Mouse (Mus musculus): ENCODE measurements around the gene Pld4.

DNA sequence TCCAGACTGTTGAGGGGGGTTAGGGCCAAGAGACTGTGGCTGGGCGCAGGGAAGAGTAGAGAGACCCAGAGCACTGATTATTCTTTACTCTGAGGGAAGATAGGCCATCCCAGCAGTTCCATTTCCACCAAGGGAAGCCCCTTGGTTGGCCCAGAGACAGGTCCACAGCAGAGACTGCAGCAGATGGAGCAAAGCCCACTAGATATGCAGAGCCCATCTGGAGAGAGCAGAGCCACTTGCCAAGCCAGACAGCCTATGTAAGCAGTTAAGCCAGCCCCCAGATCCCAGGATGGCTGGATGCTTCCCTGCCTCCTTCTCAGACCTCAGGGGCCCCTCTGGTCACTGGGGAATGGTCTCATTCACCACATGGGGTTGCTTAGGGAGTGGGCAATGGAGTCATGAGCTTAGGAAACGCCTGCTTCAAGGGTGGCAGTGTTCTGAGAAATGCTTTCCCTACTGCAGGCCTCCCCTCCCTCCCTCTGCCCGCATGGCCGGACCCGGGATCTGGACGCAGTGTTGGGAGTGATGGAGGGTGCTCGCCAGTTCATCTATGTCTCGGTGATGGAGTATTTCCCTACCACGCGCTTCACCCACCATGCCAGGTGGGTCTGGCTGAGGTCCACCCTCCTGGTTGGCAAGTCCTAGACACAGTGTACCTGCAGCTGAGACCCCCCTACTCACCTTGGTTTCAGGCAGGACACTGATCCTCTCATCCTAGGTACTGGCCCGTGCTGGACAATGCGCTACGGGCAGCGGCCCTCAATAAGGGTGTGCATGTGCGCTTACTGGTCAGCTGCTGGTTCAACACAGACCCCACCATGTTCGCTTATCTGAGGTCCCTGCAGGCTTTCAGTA lies 6.8 kb downstream of the Pld4 start:
- TF ChIP-seq CTCF (conservative IDR thresholded peaks at IDR 0.05; ENCODE audit: low read length) = no peak
- TF ChIP-seq NANOG (IDR thresholded peaks at IDR 0.05; ENCODE audit: borderline replicate concordance, low read length) = no peak
- TF ChIP-seq POU5F1 (IDR thresholded peaks at IDR 0.05; ENCODE audit: borderline replicate concordance, low read length) = no peak

All from E14TG2a.4 (cell line).